Mouse (Mus musculus): ENCODE measurements around the gene Rprd1b. TPM values are rescaled to one million over a fixed set of nuclear protein-coding genes. Genes with fewer than 3 reads are reported as not detected.

The Rprd1b gene
- total and polyA plus RNA-seq, 2 experiments from 2014 or later, result 20.5 to 20.8 TPM

DNA sequence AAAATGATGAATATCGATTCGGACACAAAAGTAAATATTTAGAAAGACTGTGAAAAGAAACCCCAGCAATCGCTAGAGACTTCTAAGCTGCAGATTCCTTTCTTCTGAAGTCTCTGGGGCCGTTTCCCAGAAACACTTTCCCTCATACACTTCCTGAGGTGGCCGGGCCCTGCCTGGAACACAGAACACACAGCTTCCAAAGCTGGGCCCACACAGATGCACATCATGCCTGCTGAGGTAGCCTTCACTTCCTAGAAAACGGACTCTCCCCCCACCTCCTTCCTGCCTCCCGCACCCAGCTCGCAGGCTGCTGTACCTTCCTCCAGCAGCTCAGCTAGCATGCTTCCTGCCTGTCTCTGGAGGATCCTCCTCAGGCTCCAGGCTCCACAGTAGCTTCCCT is 81.2 kb downstream of the Rprd1b start:
- no peaks in the 10 kb centered on the region for H3K36me3 ChIP-seq (ENCODE audit: insufficient read depth, low read length)
- H3K27me3 ChIP-seq (ENCODE audit: insufficient read depth, low read length), result no peaks in the 10 kb centered on the region
- no peak overlapping the region for H3K4me2 ChIP-seq (ENCODE audit: low read depth, low read length, poor library complexity, severe bottlenecking)
- 52% methylated on average over 8 of the region's 8 CpGs for WGBS
- no peak for TF ChIP-seq CTCF (IDR thresholded peaks at IDR 0.05)
- H3K27ac ChIP-seq (ENCODE audit: low read depth, low read length), result no peak overlapping the region
- DNase-seq (ENCODE audit: low spot score), result no peak
- H3K9ac ChIP-seq (replicated peaks; ENCODE audit: low read length, poor library complexity, severe bottlenecking), result no peak overlapping the region
- H3K4me3 ChIP-seq (ENCODE audit: low read depth, low read length), result no peak overlapping the region
- H3K9me3 ChIP-seq (ENCODE audit: low read length), result no peaks in the 10 kb centered on the region
- no peaks in the 10 kb centered on the region for H3K4me1 ChIP-seq (ENCODE audit: insufficient read depth, low read length)
- ATAC-seq (ENCODE audit: low FRiP score), result no peak

DNA sequence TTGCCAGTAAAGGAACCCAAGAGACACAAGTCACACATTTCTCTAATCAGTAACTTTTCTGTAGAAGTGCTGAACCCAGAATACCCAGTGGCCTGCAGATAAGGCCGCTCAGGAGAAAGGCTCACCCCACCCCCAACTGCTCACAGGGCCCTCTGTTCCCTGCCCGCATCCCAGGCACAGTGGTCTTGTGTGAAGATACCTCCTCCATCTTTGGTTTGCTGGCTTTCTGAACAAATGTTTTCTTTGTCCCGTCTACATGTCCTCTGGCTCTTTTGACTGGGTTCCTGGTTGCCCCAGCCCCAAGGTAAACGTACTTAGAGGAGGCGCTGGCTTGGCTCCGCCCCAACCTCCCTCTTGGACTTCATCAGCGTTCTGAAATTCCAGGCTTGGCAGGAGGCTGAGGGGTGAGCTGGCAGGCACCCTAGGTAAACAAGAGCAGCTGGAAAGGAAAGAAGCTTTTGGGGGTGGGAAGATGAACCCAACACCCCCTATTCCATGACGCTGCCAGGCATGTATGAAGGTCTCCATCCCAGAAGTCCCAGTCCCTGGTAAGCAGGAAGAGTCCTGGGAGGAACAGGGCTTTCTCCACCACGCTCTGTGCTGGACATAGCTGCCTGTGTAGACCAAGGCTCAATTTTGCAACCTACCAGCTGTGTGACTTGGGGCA is 85.4 kb downstream of the Rprd1b start:
- no peaks in the 10 kb centered on the region for H3K27me3 ChIP-seq (ENCODE audit: insufficient read depth, low read length)
- no peak overlapping the region for H3K4me2 ChIP-seq (ENCODE audit: low read depth, low read length, poor library complexity, severe bottlenecking)
- no peaks in the 10 kb centered on the region for H3K9me3 ChIP-seq (ENCODE audit: low read length)
- no peak overlapping the region for H3K4me3 ChIP-seq (ENCODE audit: low read depth, low read length)
- 45% methylated on average over 9 of the region's 9 CpGs for WGBS
- H3K4me1 ChIP-seq (ENCODE audit: insufficient read depth, low read length), result no peaks in the 10 kb centered on the region
- no peak for TF ChIP-seq CTCF (IDR thresholded peaks at IDR 0.05)
- DNase-seq (ENCODE audit: low spot score) (no peak), ATAC-seq (ENCODE audit: low FRiP score) (no peak)
- no peak overlapping the region for H3K9ac ChIP-seq (replicated peaks; ENCODE audit: low read length, poor library complexity, severe bottlenecking)
- H3K27ac ChIP-seq (ENCODE audit: low read depth, low read length), result no peak overlapping the region
- no peaks in the 10 kb centered on the region for H3K36me3 ChIP-seq (ENCODE audit: insufficient read depth, low read length)

DNA sequence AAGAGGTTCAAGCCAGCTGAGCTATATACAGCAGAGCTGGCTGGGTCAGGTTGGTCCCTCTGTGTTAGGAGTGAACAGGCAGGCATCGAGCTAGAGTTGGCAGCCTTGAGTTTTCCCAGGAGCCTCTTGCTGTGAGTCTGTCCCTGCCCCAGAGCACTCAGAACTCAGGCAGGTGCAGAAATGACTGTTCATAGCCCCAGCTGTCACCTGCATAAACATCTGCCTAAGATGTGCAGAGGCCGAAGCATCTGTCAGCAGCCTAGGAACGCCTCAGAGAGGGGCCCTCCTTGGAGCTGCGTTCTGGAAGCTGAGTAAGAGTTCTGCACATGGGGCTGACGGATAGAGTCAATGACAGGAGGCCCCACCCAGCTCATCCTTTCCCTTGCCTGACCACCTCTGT is 86.6 kb downstream of the Rprd1b start:
- WGBS, result 73% methylated on average over 5 of the region's 5 CpGs
- Histone ChIP-seq H3K4me2 (ENCODE audit: low read depth, low read length, poor library complexity, severe bottlenecking) (no peak overlapping the region), H3K9ac (replicated peaks; ENCODE audit: low read length, poor library complexity, severe bottlenecking) (no peak overlapping the region), H3K27ac (ENCODE audit: low read depth, low read length) (no peak overlapping the region), H3K27me3 (ENCODE audit: insufficient read depth, low read length) (no peaks in the 10 kb centered on the region), H3K4me3 (ENCODE audit: low read depth, low read length) (no peak overlapping the region), H3K4me1 (ENCODE audit: insufficient read depth, low read length) (no peaks in the 10 kb centered on the region), H3K9me3 (ENCODE audit: low read length) (no peaks in the 10 kb centered on the region), H3K36me3 (ENCODE audit: insufficient read depth, low read length) (no peaks in the 10 kb centered on the region)
- ATAC-seq (ENCODE audit: low FRiP score), result no peak
- TF ChIP-seq CTCF (IDR thresholded peaks at IDR 0.05), result no peak
- no peak for DNase-seq (ENCODE audit: low spot score)

DNA sequence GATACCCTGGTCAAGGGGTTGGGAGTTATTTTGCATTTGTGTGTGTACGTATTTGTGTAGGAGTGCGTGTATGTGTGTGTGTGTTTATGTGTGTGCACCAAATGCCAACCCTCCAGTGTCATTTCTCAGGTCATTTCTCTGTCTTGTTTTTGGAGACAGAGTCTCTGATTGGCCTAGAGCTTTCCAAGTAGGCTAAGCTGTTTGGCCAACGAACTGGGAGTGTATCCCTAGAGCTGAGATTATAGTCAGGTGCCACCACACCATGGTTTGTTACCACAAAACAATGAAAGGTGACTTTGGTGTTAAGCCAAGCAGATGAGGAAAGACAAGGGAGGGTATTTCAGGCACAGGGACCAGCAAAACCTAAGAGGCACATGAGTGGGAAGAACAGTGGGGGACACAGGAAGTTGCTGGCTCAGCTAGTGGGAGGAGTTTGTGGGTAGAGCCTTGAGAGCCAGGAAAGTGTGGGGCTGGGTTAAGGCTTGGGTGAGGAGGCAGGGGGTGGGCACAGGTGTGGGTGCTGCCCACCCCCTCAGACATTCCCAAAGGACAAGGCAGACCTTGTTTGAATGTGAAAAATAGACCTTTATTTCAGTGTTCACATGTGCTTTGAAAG is 87.6 kb downstream of the Rprd1b start:
- Histone ChIP-seq H3K4me1 (ENCODE audit: insufficient read depth, low read length) (no peaks in the 10 kb centered on the region), H3K36me3 (ENCODE audit: insufficient read depth, low read length) (no peaks in the 10 kb centered on the region), H3K9me3 (ENCODE audit: low read length) (no peaks in the 10 kb centered on the region), H3K4me3 (ENCODE audit: low read depth, low read length) (no peak overlapping the region), H3K27ac (ENCODE audit: low read depth, low read length) (no peak overlapping the region), H3K27me3 (ENCODE audit: insufficient read depth, low read length) (no peaks in the 10 kb centered on the region), H3K4me2 (ENCODE audit: low read depth, low read length, poor library complexity, severe bottlenecking) (no peak overlapping the region), H3K9ac (replicated peaks; ENCODE audit: low read length, poor library complexity, severe bottlenecking) (no peak overlapping the region)
- TF ChIP-seq CTCF (IDR thresholded peaks at IDR 0.05), result no peak
- DNase-seq (ENCODE audit: low spot score) (no peak), ATAC-seq (ENCODE audit: low FRiP score) (no peak)
- WGBS, result 78% methylated on average over 3 of the region's 3 CpGs

DNA sequence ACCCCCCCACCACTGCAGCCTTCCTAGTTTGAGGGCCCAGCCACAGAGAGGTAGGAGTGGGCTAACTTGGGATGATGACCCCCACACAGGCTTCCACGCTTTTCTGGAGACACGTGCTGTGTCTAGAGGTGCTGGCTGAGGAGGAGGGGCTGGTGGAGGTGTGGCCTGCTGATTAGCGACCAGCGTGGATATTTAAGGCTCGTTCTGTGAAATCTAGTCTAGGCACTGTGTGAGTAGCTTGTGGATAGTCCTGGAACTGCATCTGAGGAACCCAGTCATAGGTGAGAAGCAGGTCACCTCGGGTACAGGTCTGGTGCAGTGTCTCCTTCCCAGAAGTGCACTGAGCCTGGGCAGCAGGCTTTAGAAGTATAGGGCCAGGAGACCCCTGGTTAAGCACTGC is 88.4 kb downstream of the Rprd1b start:
- Histone ChIP-seq H3K4me3 (ENCODE audit: low read depth, low read length) (no peak overlapping the region), H3K27ac (ENCODE audit: low read depth, low read length) (no peak overlapping the region), H3K9ac (replicated peaks; ENCODE audit: low read length, poor library complexity, severe bottlenecking) (no peak overlapping the region), H3K9me3 (ENCODE audit: low read length) (no peaks in the 10 kb centered on the region), H3K4me2 (ENCODE audit: low read depth, low read length, poor library complexity, severe bottlenecking) (no peak overlapping the region), H3K36me3 (ENCODE audit: insufficient read depth, low read length) (no peaks in the 10 kb centered on the region), H3K27me3 (ENCODE audit: insufficient read depth, low read length) (no peaks in the 10 kb centered on the region), H3K4me1 (ENCODE audit: insufficient read depth, low read length) (no peaks in the 10 kb centered on the region)
- no peak for TF ChIP-seq CTCF (IDR thresholded peaks at IDR 0.05)
- WGBS, result 66% methylated on average over 6 of the region's 6 CpGs
- ATAC-seq (ENCODE audit: low FRiP score) (no peak), DNase-seq (ENCODE audit: low spot score) (no peak)

DNA sequence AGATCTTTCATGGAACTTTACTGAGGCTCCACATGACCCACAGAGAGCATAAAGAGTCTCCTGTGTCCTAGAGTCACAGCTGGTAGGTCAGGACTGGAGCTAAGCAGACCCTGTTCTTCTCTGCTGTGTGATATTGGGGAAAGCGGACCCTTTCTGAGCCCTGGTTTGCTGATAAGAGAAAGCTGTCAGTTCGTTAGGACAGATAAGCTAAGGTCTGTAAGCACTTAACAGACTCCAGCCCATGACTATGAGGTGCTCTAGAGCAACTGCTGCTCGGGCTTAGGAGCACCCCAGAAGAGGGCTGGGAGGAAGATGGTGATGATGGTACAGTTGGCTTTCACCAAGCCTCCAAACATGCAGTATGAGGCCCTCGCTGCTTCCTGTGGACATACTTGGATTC is 90.8 kb downstream of the Rprd1b start:
- H3K4me3 ChIP-seq (ENCODE audit: low read depth, low read length), result no peak overlapping the region
- DNase-seq (ENCODE audit: low spot score) (no peak), ATAC-seq (ENCODE audit: low FRiP score) (no peak)
- no peak overlapping the region for H3K9ac ChIP-seq (replicated peaks; ENCODE audit: low read length, poor library complexity, severe bottlenecking)
- no peaks in the 10 kb centered on the region for H3K4me1 ChIP-seq (ENCODE audit: insufficient read depth, low read length)
- no peak overlapping the region for H3K27ac ChIP-seq (ENCODE audit: low read depth, low read length)
- no peak for TF ChIP-seq CTCF (IDR thresholded peaks at IDR 0.05)
- no peaks in the 10 kb centered on the region for H3K9me3 ChIP-seq (ENCODE audit: low read length)
- 82% methylated on average over 4 of the region's 4 CpGs for WGBS
- no peaks in the 10 kb centered on the region for H3K36me3 ChIP-seq (ENCODE audit: insufficient read depth, low read length)
- no peaks in the 10 kb centered on the region for H3K27me3 ChIP-seq (ENCODE audit: insufficient read depth, low read length)
- H3K4me2 ChIP-seq (ENCODE audit: low read depth, low read length, poor library complexity, severe bottlenecking), result no peak overlapping the region

Data from midbrain, postnatal 0 days (tissue).